Mouse (Mus musculus): ENCODE data around the gene Psma2.

- TF ChIP-seq CTCF (IDR thresholded peaks at IDR 0.05; ENCODE audit: low read depth, low read length) (no peak), POLR2A (IDR thresholded peaks at IDR 0.05; ENCODE audit: insufficient read depth, low read length) (no peak), EP300 (IDR thresholded peaks at IDR 0.05; ENCODE audit: insufficient read depth, low read depth, low read length) (no peak)
Measured at GRCm38 (mm10) chr13:14612463-14612862, 577 bp upstream of the Psma2 start.
